Mouse (Mus musculus): ENCODE results near the gene Itgb4. TPM values are rescaled to one million over a fixed set of nuclear protein-coding genes. Genes with fewer than 3 reads are reported as not detected.

The Itgb4 gene
- polyA plus RNA-seq, 1 experiment, result 0.49 TPM

- no peaks in the 10 kb centered on the region for H3K79me3 ChIP-seq (ENCODE audit: low read depth)
- no peaks in the 10 kb centered on the region for H3K27me3 ChIP-seq (ENCODE audit: control insufficient read depth, insufficient read depth, insufficient read length)
- H3ac ChIP-seq (ENCODE audit: control insufficient read depth, insufficient read length, low read depth), result no peak overlapping the region
- no peak overlapping the region for H3K4me3 ChIP-seq (ENCODE audit: insufficient read depth, poor library complexity, severe bottlenecking)
- peaks cover 76% of the 10 kb centered on the region for H3K36me3 ChIP-seq (ENCODE audit: control insufficient read depth, insufficient read depth)
- TF ChIP-seq FOSL1 (IDR thresholded peaks at IDR 0.05; ENCODE audit: insufficient read depth, low read length, poor library complexity, severe bottlenecking), result no peak
- no peak for TF ChIP-seq USF1 (IDR thresholded peaks at IDR 0.05; ENCODE audit: low read depth)
- no peak for TF ChIP-seq MYOG (IDR thresholded peaks at IDR 0.05; ENCODE audit: control insufficient read depth, extremely low read depth, insufficient read length)
- no peak for TF ChIP-seq CTCF (IDR thresholded peaks at IDR 0.05; ENCODE audit: control insufficient read depth, insufficient read depth, insufficient read length)
- no peak for TF ChIP-seq MAX (IDR thresholded peaks at IDR 0.05)
- no peak for TF ChIP-seq MYOD1 (IDR thresholded peaks at IDR 0.05; ENCODE audit: control insufficient read depth, insufficient read length, low read depth)
- TF ChIP-seq CEBPB (IDR thresholded peaks at IDR 0.05; ENCODE audit: low read depth), result no peak
- peaks cover 16% of the 10 kb centered on the region for H3K79me2 ChIP-seq (ENCODE audit: control insufficient read depth, insufficient read depth)
Observed at GRCm38 (mm10) chr11:115950719-115951118, 23.8 kb upstream of the Itgb4 start.

- Histone ChIP-seq H3K79me2 (ENCODE audit: control insufficient read depth, insufficient read depth) (peaks cover 12% of the 10 kb centered on the region), H3K27me3 (ENCODE audit: control insufficient read depth, insufficient read depth, insufficient read length) (no peaks in the 10 kb centered on the region), H3K4me3 (ENCODE audit: insufficient read depth, poor library complexity, severe bottlenecking) (no peak overlapping the region), H3K36me3 (ENCODE audit: control insufficient read depth, insufficient read depth) (peaks cover 62% of the 10 kb centered on the region), H3K79me3 (ENCODE audit: low read depth) (peaks cover 2% of the 10 kb centered on the region), H3ac (ENCODE audit: control insufficient read depth, insufficient read length, low read depth) (no peak overlapping the region)
- TF ChIP-seq FOSL1 (IDR thresholded peaks at IDR 0.05; ENCODE audit: insufficient read depth, low read length, poor library complexity, severe bottlenecking), result peak; percentile 78
- TF ChIP-seq CTCF (IDR thresholded peaks at IDR 0.05; ENCODE audit: control insufficient read depth, insufficient read depth, insufficient read length), result no peak
- TF ChIP-seq MYOD1 (IDR thresholded peaks at IDR 0.05; ENCODE audit: control insufficient read depth, insufficient read length, low read depth), result peak; percentile 94
- TF ChIP-seq USF1 (IDR thresholded peaks at IDR 0.05; ENCODE audit: low read depth), result no peak
- no peak for TF ChIP-seq CEBPB (IDR thresholded peaks at IDR 0.05; ENCODE audit: low read depth)
- no peak for TF ChIP-seq MYOG (IDR thresholded peaks at IDR 0.05; ENCODE audit: control insufficient read depth, extremely low read depth, insufficient read length)
- TF ChIP-seq MAX (IDR thresholded peaks at IDR 0.05), result peak; percentile 42
Observed at GRCm38 (mm10) chr11:115954712-115955111, 19.8 kb upstream of the Itgb4 start.

GRCm38 (mm10) chr11:115955195-115955858 lies 19.2 kb upstream of the Itgb4 start:
- H3K36me3 ChIP-seq (ENCODE audit: control insufficient read depth, insufficient read depth), result peaks cover 62% of the 10 kb centered on the region
- H3K4me3 ChIP-seq (ENCODE audit: insufficient read depth, poor library complexity, severe bottlenecking), result no peak overlapping the region
- TF ChIP-seq FOSL1 (IDR thresholded peaks at IDR 0.05; ENCODE audit: insufficient read depth, low read length, poor library complexity, severe bottlenecking), result no peak
- TF ChIP-seq USF1 (IDR thresholded peaks at IDR 0.05; ENCODE audit: low read depth), result peak; percentile 94
- TF ChIP-seq CTCF (IDR thresholded peaks at IDR 0.05; ENCODE audit: control insufficient read depth, insufficient read depth, insufficient read length), result no peak
- TF ChIP-seq MYOD1 (IDR thresholded peaks at IDR 0.05; ENCODE audit: control insufficient read depth, insufficient read length, low read depth), result no peak
- TF ChIP-seq MAX (IDR thresholded peaks at IDR 0.05), result peak; percentile 76
- TF ChIP-seq MYOG (IDR thresholded peaks at IDR 0.05; ENCODE audit: control insufficient read depth, extremely low read depth, insufficient read length), result no peak
- TF ChIP-seq CEBPB (IDR thresholded peaks at IDR 0.05; ENCODE audit: low read depth), result no peak
- no peaks in the 10 kb centered on the region for H3K27me3 ChIP-seq (ENCODE audit: control insufficient read depth, insufficient read depth, insufficient read length)
- H3K79me2 ChIP-seq (ENCODE audit: control insufficient read depth, insufficient read depth), result peaks cover 12% of the 10 kb centered on the region
- peaks cover 2% of the 10 kb centered on the region for H3K79me3 ChIP-seq (ENCODE audit: low read depth)
- H3ac ChIP-seq (ENCODE audit: control insufficient read depth, insufficient read length, low read depth), result peak overlapping the region; percentile 16

- Histone ChIP-seq H3K79me2 (ENCODE audit: control insufficient read depth, insufficient read depth) (peaks cover 12% of the 10 kb centered on the region), H3ac (ENCODE audit: control insufficient read depth, insufficient read length, low read depth) (no peak overlapping the region), H3K36me3 (ENCODE audit: control insufficient read depth, insufficient read depth) (peaks cover 63% of the 10 kb centered on the region), H3K79me3 (ENCODE audit: low read depth) (peaks cover 2% of the 10 kb centered on the region), H3K27me3 (ENCODE audit: control insufficient read depth, insufficient read depth, insufficient read length) (no peaks in the 10 kb centered on the region), H3K4me3 (ENCODE audit: insufficient read depth, poor library complexity, severe bottlenecking) (no peak overlapping the region)
- TF ChIP-seq MYOD1 (IDR thresholded peaks at IDR 0.05; ENCODE audit: control insufficient read depth, insufficient read length, low read depth) (no peak), MYOG (IDR thresholded peaks at IDR 0.05; ENCODE audit: control insufficient read depth, extremely low read depth, insufficient read length) (no peak), CEBPB (IDR thresholded peaks at IDR 0.05; ENCODE audit: low read depth) (no peak), CTCF (IDR thresholded peaks at IDR 0.05; ENCODE audit: control insufficient read depth, insufficient read depth, insufficient read length) (no peak), FOSL1 (IDR thresholded peaks at IDR 0.05; ENCODE audit: insufficient read depth, low read length, poor library complexity, severe bottlenecking) (no peak), USF1 (IDR thresholded peaks at IDR 0.05; ENCODE audit: low read depth) (no peak), MAX (IDR thresholded peaks at IDR 0.05) (no peak)
Observed at GRCm38 (mm10) chr11:115956453-115956852, 18.1 kb upstream of the Itgb4 start.

- H3ac ChIP-seq (ENCODE audit: control insufficient read depth, insufficient read length, low read depth), result peak overlapping the region; percentile 45
- TF ChIP-seq MAX (IDR thresholded peaks at IDR 0.05) (peak; percentile 71), CTCF (IDR thresholded peaks at IDR 0.05; ENCODE audit: control insufficient read depth, insufficient read depth, insufficient read length) (peak; percentile 3), CEBPB (IDR thresholded peaks at IDR 0.05; ENCODE audit: low read depth) (no peak), FOSL1 (IDR thresholded peaks at IDR 0.05; ENCODE audit: insufficient read depth, low read length, poor library complexity, severe bottlenecking) (peak; percentile 27)
- H3K27me3 ChIP-seq (ENCODE audit: control insufficient read depth, insufficient read depth, insufficient read length), result no peaks in the 10 kb centered on the region
- H3K79me3 ChIP-seq (ENCODE audit: low read depth), result peaks cover 2% of the 10 kb centered on the region
- H3K36me3 ChIP-seq (ENCODE audit: control insufficient read depth, insufficient read depth), result peaks cover 63% of the 10 kb centered on the region
- no peak overlapping the region for H3K4me3 ChIP-seq (ENCODE audit: insufficient read depth, poor library complexity, severe bottlenecking)
- peaks cover 12% of the 10 kb centered on the region for H3K79me2 ChIP-seq (ENCODE audit: control insufficient read depth, insufficient read depth)
Observed at GRCm38 (mm10) chr11:115957971-115958370, 16.5 kb upstream of the Itgb4 start.
